Mouse (Mus musculus): ENCODE results near the gene Lhfpl3.

The Lhfpl3 gene

GRCm38 (mm10) chr5:22943306-22943705 lies 197.4 kb downstream of the Lhfpl3 start:
- no peak for DNase-seq

DNA sequence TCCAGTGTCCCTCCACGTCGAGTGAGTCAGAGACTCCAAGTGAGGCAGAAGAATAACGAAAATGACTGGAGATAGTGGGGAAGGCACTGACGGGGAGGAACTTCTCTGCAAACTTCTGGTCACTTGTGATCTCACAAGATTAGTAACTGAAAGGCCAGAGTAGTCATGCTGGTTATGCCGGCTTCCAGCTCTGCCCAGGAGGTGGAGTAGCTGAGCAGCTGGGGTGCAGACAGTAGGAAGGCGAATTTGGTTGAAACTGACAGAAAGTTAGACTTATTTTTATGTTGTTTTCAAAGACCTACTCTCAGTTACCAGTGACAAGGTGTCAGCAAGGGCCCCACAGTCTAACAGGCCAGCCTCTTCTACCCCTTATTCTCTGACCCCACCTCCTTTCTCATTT lies 217.4 kb downstream of the Lhfpl3 start:
- DNase-seq = no peak

- no peak for DNase-seq
Observed at GRCm38 (mm10) chr5:22986771-22987170, 240.9 kb downstream of the Lhfpl3 start.

DNA sequence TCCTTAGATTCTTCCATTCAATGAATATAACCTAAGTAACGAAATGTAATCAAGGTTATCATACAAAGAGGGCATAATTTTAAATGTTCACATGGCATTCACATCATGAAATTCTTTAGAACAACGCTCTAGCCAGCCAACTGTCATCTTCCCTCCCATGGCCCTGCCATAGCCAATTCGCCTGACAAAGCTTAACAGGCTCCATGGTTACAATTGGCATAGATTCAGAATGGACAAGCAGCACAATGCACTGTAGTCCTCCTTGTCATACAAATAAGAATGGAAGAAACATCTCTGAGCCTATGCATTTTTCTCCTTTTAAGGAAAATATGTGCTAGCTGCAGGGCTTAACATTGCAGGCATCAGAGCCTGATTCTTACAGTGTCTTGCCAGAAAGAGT lies 254.0 kb downstream of the Lhfpl3 start:
- DNase-seq = no peak

- no peak for DNase-seq
Observed at GRCm38 (mm10) chr5:23003123-23003797, 257.4 kb downstream of the Lhfpl3 start.

- DNase-seq = no peak
Observed at GRCm38 (mm10) chr5:23006207-23006606, 260.3 kb downstream of the Lhfpl3 start.

DNA sequence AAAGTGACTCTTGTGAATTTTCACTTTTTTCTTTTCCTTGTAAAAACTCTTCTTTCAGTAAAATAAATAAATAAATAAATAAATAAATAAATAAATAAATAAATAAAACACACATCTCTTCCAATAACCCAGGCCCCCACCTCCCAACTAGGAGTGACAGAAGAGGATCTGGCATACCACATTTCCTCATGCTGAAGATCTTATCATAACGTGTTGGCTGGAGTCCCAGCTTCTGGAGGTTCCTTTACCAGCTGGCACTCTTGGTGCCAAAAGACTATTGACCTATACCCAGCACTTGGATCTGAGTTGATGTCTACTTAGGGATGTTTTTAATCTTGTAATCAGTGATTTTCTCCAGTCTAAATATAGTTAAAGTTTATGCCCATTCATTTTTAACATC lies 264.6 kb downstream of the Lhfpl3 start:
- DNase-seq = no peak

DNA sequence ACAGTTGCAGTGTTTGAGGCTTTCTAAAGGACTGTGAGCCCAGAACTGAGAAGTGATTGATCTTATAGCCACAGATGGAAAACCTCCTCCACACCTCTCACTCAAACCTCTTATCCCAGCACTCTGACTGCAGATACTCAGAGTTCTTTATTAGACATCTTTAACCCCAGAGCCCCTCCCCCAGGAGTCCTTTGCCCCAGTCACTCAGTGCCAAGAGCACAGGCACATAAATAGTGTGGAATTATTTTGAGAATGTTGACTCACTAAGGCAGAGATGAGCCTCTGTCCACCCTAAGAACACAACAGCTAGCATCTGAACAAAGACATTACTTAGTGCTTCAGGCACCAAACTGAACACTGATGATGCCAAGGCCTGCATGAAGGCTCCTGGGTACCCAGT lies 268.1 kb downstream of the Lhfpl3 start:
- DNase-seq = no peak

GRCm38 (mm10) chr5:23015587-23016335 lies 269.9 kb downstream of the Lhfpl3 start:
- DNase-seq = no peak

DNA sequence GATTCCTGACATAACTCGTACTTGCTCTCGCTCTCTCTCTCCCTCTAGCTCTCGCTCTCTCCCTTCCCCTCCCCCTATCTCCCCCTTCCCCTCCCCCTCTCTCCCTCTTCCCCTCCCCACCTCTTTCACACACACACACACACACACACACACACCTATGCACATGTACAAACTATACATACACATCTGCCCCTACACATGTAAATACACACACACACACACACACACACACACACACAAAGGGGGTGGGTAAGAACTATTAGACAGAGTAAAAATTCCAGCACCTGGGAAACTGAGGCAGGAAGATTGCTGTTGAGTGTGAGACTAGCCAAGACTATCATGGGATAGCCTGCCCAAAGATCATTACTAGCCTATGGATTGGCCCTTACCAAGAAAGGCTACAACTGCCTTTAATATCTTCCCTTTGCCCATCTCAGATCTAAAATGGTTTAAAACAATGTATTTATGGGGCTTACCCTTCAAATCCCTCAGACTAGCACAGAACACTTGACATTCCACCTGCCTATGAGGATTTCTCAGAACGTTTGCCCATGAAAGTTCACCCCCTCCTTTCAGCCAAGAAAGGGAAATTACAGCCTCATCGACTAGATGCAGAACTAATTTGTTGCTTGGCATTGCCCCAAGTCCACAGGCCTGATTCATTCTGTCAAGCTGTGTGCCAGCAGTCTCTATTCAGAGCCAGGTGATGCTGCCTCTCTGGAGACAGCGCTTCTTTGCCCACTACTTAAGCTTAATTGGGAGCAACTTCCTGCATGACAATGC lies 289.3 kb downstream of the Lhfpl3 start:
- no peak for DNase-seq

DNA sequence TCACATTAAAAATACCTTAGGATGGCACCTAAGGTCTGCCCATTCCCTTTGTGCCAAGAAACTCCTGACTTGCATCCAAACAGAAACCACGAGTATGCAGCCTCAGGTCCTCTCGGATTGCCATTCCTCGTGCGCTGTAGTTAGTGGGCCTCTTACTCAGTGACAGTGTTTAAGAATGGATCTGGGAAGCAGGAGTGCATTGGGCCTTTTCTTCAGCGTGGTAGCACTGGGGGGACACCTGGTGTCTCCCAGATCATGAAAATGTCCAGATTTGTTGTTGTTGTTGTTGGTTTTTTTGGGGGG lies 289.8 kb downstream of the Lhfpl3 start:
- DNase-seq = no peak

DNA sequence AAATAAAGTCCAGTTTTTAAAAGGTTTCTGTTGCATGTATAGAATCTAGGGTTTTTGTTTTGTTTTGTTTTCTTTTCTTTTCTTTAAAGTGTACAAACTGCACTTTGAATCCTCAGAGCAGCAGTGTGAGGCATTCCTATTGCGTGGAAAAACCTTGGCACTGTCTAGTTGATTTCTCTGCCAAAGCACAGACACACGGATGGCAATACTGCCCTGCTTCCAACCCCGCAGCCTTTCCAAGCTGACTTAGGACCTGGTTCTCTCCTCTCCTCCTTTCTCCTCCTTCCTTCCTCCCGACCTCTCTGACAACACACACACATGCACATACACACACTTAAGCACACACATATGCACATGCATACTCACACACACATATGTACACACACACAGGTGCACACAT lies 294.6 kb downstream of the Lhfpl3 start:
- DNase-seq = no peak

DNA sequence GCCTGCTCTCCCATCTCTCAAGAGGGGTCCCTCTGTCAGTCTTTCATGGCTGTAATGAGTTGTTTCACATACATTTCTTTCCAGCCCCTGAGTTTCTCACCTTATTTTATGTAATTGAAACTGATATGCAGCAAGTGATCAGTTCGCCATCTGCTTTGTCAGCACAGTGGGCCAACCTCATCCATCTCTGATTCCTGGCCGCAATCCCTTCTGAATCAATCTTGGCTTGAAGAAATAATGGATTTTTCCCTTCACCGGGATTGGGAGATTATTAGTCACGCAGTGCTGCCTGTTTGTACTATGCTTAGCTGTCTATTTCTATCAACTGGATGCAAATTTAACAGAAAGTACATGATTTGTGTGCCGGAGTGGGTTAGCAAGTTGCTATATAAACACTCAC lies 297.0 kb downstream of the Lhfpl3 start:
- DNase-seq = no peak

DNA sequence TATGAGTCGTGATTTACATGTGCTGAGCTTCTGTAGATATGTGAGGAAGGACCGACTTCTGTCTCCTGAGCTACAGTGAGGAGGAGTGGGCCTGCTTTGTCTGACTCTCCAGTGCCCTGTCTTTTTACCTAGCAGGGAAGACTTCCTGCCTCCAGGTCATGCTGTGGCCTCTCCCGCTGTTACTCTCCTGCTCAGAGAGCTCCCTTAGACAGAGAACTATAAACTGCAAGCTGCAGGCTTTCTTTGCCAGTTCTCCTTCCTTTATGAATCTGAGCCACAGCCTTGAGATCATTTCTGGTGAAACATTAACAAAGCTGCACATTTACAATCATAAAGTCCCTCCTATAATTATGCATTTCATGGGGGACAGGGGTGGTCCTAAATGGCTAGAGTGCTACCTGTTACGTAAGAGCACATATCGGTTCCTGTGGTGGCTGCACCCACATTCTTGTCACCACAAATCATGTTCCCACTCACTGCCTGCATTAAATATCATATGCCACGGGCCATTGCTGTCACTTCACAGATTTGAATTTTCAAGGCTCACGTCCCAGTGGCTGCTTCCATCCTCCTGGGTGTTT lies 303.3 kb downstream of the Lhfpl3 start:
- DNase-seq = no peak

DNA sequence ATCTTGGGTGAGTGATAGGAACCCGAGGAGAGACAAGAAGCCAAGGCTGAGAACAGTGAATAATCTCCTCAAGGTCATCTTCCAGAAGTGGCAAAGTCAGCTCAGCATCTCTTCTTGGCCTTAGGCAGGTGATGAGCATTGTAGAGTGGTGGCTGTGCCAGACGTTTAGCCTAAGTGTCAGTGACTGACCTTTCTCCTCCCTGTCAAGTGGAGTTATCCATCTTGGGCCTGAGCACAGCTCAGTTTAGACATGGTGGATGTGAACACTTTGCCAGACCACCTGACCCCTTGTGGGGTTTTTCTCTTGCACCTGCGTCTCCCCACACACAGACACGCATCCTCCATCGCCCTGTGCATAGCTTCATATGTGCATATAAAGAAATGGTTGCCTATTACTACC lies 305.6 kb downstream of the Lhfpl3 start:
- no peak for DNase-seq

GRCm38 (mm10) chr5:23094894-23095293 lies 349.0 kb downstream of the Lhfpl3 start:
- DNase-seq = no peak

- no peak for DNase-seq
Observed at GRCm38 (mm10) chr5:23106536-23106935, 360.7 kb downstream of the Lhfpl3 start.

- no peak for DNase-seq
Observed at GRCm38 (mm10) chr5:23111307-23111706, 365.4 kb downstream of the Lhfpl3 start.

- no peak for DNase-seq
Observed at GRCm38 (mm10) chr5:23114249-23114648, 368.4 kb downstream of the Lhfpl3 start.

GRCm38 (mm10) chr5:23126851-23127250 lies 381.0 kb downstream of the Lhfpl3 start:
- no peak for DNase-seq

GRCm38 (mm10) chr5:23140183-23140921 lies 394.5 kb downstream of the Lhfpl3 start:
- DNase-seq = no peak

GRCm38 (mm10) chr5:23153210-23153609 lies 407.4 kb downstream of the Lhfpl3 start:
- no peak for DNase-seq

DNA sequence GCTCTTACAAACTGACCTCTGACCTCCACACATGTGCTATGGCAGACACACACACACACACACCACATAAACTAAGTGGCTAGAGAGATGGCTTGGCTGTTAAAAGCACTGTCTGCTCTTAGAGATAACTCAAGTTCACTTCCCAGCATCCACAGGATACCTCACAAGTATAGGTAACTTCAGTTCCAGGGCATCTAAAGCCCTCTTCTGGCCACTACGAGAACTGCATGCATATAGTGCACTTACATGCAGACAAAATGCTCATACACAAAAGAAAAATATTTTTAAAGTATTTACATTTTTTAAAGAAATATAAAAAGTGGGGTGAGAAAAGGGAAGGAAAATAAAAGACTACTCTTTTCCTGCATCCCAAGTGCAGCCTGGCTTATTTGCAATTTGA lies 408.6 kb downstream of the Lhfpl3 start:
- DNase-seq = no peak

Measured in B cell, adult 2 months (primary cell).